Mouse (Mus musculus) neural tube, embryonic 13.5 days (tissue): Measurements from ENCODE around the gene Cd5l. TPM values are rescaled to one million over a fixed set of nuclear protein-coding genes. Genes with fewer than 3 reads are reported as not detected.
"Not testable (repeated sequence)": the region's sequence is repeated elsewhere in the genome, so short reads cannot be mapped to it uniquely, and the experiment has no call there.

Source experiments
- ATAC-seq: fragments of 200-750 bp; cut with Nextera tagmentation; 2 replicates; pipeline ENCODE4 v1.8.0; 2017; ENCODE audit warnings: low read depth, mild to moderate bottlenecking, moderate TSS enrichment, moderate library complexity
- H3K27ac ChIP-seq: fragments of 300-500 bp; sonication (generic); replicated peaks from 2 replicates; pipeline ENCODE4 v1.5.1; 2015; ENCODE audit warnings: moderate library complexity, mild to moderate bottlenecking, inconsistent platforms
- H3K27me3 ChIP-seq: fragments of 300-500 bp; sonication (generic); 2 replicates; pipeline ENCODE4 v1.6.1; 2015; ENCODE audit warnings: mild to moderate bottlenecking, inconsistent platforms
- H3K36me3 ChIP-seq: fragments of 300-500 bp; sonication (generic); 2 replicates; pipeline ENCODE4 v1.6.1; 2015; ENCODE audit warnings: mild to moderate bottlenecking, inconsistent platforms
- H3K4me1 ChIP-seq: fragments of 300-500 bp; sonication (generic); replicated peaks from 2 replicates; pipeline ENCODE4 v1.6.1; 2015; ENCODE audit warnings: inconsistent platforms
- H3K4me2 ChIP-seq: fragments of 300-500 bp; sonication (generic); 2 replicates; pipeline ENCODE4 v1.6.1; 2015; ENCODE audit warnings: inconsistent platforms, mild to moderate bottlenecking, moderate library complexity
- H3K4me3 ChIP-seq: fragments of 300-500 bp; sonication (generic); 2 replicates; pipeline ENCODE4 v1.5.1; 2015; ENCODE audit warnings: mild to moderate bottlenecking, inconsistent platforms
- H3K9ac ChIP-seq: fragments of 300-500 bp; sonication (generic); 2 replicates; pipeline ENCODE4 v1.6.1; 2015; ENCODE audit warnings: moderate library complexity, mild to moderate bottlenecking, inconsistent platforms
- H3K9me3 ChIP-seq: fragments of 300-500 bp; sonication (generic); 2 replicates; pipeline ENCODE4 v1.6.1; 2016; ENCODE audit warnings: inconsistent platforms
- WGBS: fragments of 180-500 bp; shearing (Covaris S2); methylation state at CpG from one replicate; pipeline ENCODE4 v1.1.7; 2015; 5-methylcytosine and 5-hydroxymethylcytosine counted together
- polyA plus RNA-seq: library from polyadenylated mRNA; unstranded; fragments of >200 nt; fragmentation: Nextera tagmentation; extraction: Ambion mirVana; gene quantifications from 2 replicates; pipeline ENCODE4 v1.2.1, GENCODE M21; 2015

Gene Cd5l
- not detected in 2 replicates for polyA plus RNA-seq

GRCm38 (mm10) chr3:87357581-87357980 is at the start of gene Cd5l:
TSS of gene Cd5l (plus strand) at chr3:87357881.
- Histone ChIP-seq H3K27me3 (no peaks in the 10 kb centered on the region), H3K36me3 (no peaks in the 10 kb centered on the region), H3K4me2 (no peak within 1 kb of the TSS), H3K9ac (no peak within 1 kb of the TSS), H3K4me1 (no peaks in the 10 kb centered on the region), H3K4me3 (no peak within 1 kb of the TSS), H3K27ac (no peak within 1 kb of the TSS), H3K9me3 (no peaks in the 10 kb centered on the region)
- ATAC-seq, result no peak

- no peak overlapping the region for H3K4me3 ChIP-seq
- no peaks in the 10 kb centered on the region for H3K4me1 ChIP-seq
- no peaks in the 10 kb centered on the region for H3K9me3 ChIP-seq
- H3K4me2 ChIP-seq, result no peak overlapping the region
- 87% methylated on average over 2 of the region's 2 CpGs for WGBS
- H3K36me3 ChIP-seq, result no peaks in the 10 kb centered on the region
- ATAC-seq, result no peak
- no peak overlapping the region for H3K9ac ChIP-seq
- H3K27me3 ChIP-seq, result no peaks in the 10 kb centered on the region
- no peak overlapping the region for H3K27ac ChIP-seq
Observed at GRCm38 (mm10) chr3:87309922-87310321, 47.8 kb upstream of the Cd5l start.

GRCm38 (mm10) chr3:87322557-87322956 is 35.1 kb upstream of the Cd5l start:
- ATAC-seq, result no peak
- no peaks in the 10 kb centered on the region for H3K36me3 ChIP-seq
- no peak overlapping the region for H3K9ac ChIP-seq
- no peak overlapping the region for H3K4me3 ChIP-seq
- no peaks in the 10 kb centered on the region for H3K9me3 ChIP-seq
- H3K4me1 ChIP-seq, result no peaks in the 10 kb centered on the region
- no peaks in the 10 kb centered on the region for H3K27me3 ChIP-seq
- no peak overlapping the region for H3K4me2 ChIP-seq
- no peak overlapping the region for H3K27ac ChIP-seq
- WGBS, result 55% methylated on average over 4 of the region's 4 CpGs

- Histone ChIP-seq H3K9me3 (no peaks in the 10 kb centered on the region), H3K36me3 (no peaks in the 10 kb centered on the region), H3K4me2 (no peak overlapping the region), H3K4me3 (no peak overlapping the region), H3K27me3 (no peaks in the 10 kb centered on the region), H3K27ac (no peak overlapping the region), H3K4me1 (no peaks in the 10 kb centered on the region), H3K9ac (no peak overlapping the region)
- ATAC-seq, result no peak
- WGBS, result 13% methylated on average over 3 of the region's 3 CpGs
Observed at GRCm38 (mm10) chr3:87323778-87324177, 33.9 kb upstream of the Cd5l start.

GRCm38 (mm10) chr3:87337899-87338298 is 19.8 kb upstream of the Cd5l start:
- Histone ChIP-seq H3K4me2 (no peak overlapping the region), H3K36me3 (no peaks in the 10 kb centered on the region), H3K9me3 (no peaks in the 10 kb centered on the region), H3K4me1 (no peaks in the 10 kb centered on the region), H3K9ac (no peak overlapping the region), H3K4me3 (no peak overlapping the region), H3K27me3 (no peaks in the 10 kb centered on the region), H3K27ac (no peak overlapping the region)
- ATAC-seq, result no peak
- WGBS, result 92% methylated on average over 5 of the region's 5 CpGs

- 74% methylated on average over 2 of the region's 2 CpGs for WGBS
- not testable (repeated sequence) for H3K9me3 ChIP-seq, H3K4me2 ChIP-seq, H3K9ac ChIP-seq, ATAC-seq, H3K27ac ChIP-seq, H3K27me3 ChIP-seq, H3K4me3 ChIP-seq, H3K4me1 ChIP-seq, H3K36me3 ChIP-seq
Observed at GRCm38 (mm10) chr3:87350992-87351391, 6.7 kb upstream of the Cd5l start.

GRCm38 (mm10) chr3:87359215-87359614 is 1.5 kb downstream of the Cd5l start:
- ATAC-seq, result no peak
- no peaks in the 10 kb centered on the region for H3K36me3 ChIP-seq
- H3K27ac ChIP-seq, result no peak overlapping the region

GRCm38 (mm10) chr3:87360466-87360865 is 2.8 kb downstream of the Cd5l start:
- WGBS, result 89% methylated on average over 6 of the region's 6 CpGs
- H3K27ac ChIP-seq, result no peak overlapping the region
- no peaks in the 10 kb centered on the region for H3K9me3 ChIP-seq
- H3K27me3 ChIP-seq, result no peaks in the 10 kb centered on the region
- no peak overlapping the region for H3K4me3 ChIP-seq
- H3K36me3 ChIP-seq, result no peaks in the 10 kb centered on the region
- H3K9ac ChIP-seq, result no peak overlapping the region
- no peak overlapping the region for H3K4me2 ChIP-seq
- ATAC-seq, result no peak
- H3K4me1 ChIP-seq, result no peaks in the 10 kb centered on the region

More at GRCm38 (mm10) chr3:87359215-87359614, 1.5 kb downstream of the Cd5l start:
- Histone ChIP-seq H3K9ac (no peak overlapping the region), H3K4me3 (no peak overlapping the region), H3K4me1 (no peaks in the 10 kb centered on the region), H3K9me3 (no peaks in the 10 kb centered on the region), H3K27me3 (no peaks in the 10 kb centered on the region), H3K4me2 (no peak overlapping the region)

GRCm38 (mm10) chr3:87365691-87366090 is 8.0 kb downstream of the Cd5l start:
- H3K4me3 ChIP-seq, result no peak overlapping the region
- ATAC-seq, result no peak
- H3K27ac ChIP-seq, result no peak overlapping the region
- 93% methylated on average over 14 of the region's 14 CpGs for WGBS
- H3K9me3 ChIP-seq, result no peaks in the 10 kb centered on the region
- no peaks in the 10 kb centered on the region for H3K36me3 ChIP-seq
- H3K4me1 ChIP-seq, result no peaks in the 10 kb centered on the region
- H3K4me2 ChIP-seq, result no peak overlapping the region
- H3K27me3 ChIP-seq, result no peaks in the 10 kb centered on the region
- H3K9ac ChIP-seq, result no peak overlapping the region

- Histone ChIP-seq H3K27me3 (no peaks in the 10 kb centered on the region), H3K27ac (no peak overlapping the region), H3K4me2 (no peak overlapping the region), H3K9me3 (no peaks in the 10 kb centered on the region), H3K4me3 (no peak overlapping the region), H3K36me3 (no peaks in the 10 kb centered on the region), H3K4me1 (no peaks in the 10 kb centered on the region), H3K9ac (no peak overlapping the region)
- 86% methylated on average over 10 of the region's 10 CpGs for WGBS
- ATAC-seq, result no peak
Observed at GRCm38 (mm10) chr3:87367511-87367910, 9.8 kb downstream of the Cd5l start.

- Histone ChIP-seq H3K9ac (no peak overlapping the region), H3K36me3 (no peaks in the 10 kb centered on the region), H3K4me2 (no peak overlapping the region), H3K4me3 (no peak overlapping the region), H3K27ac (no peak overlapping the region), H3K27me3 (no peaks in the 10 kb centered on the region), H3K9me3 (no peaks in the 10 kb centered on the region), H3K4me1 (no peaks in the 10 kb centered on the region)
- no peak for ATAC-seq
- WGBS, result 82% methylated on average over 5 of the region's 5 CpGs
Observed at GRCm38 (mm10) chr3:87369181-87369580, 11.5 kb downstream of the Cd5l start.

GRCm38 (mm10) chr3:87376195-87377165 is 18.8 kb downstream of the Cd5l start, which contains the start of gene Fcrl1:
TSS of gene Fcrl1 (plus strand) at chr3:87376387.
- H3K9ac ChIP-seq, result no peak within 1 kb of the TSS
- H3K27ac ChIP-seq, result no peak within 1 kb of the TSS
- 86% methylated on average over 18 of the region's 18 CpGs for WGBS
- no peaks in the 10 kb centered on the region for H3K36me3 ChIP-seq
- no peak for ATAC-seq
- H3K4me2 ChIP-seq, result no peak within 1 kb of the TSS
- H3K27me3 ChIP-seq, result no peaks in the 10 kb centered on the region
- no peaks in the 10 kb centered on the region for H3K4me1 ChIP-seq
- H3K9me3 ChIP-seq, result no peaks in the 10 kb centered on the region
- H3K4me3 ChIP-seq, result no peak within 1 kb of the TSS

GRCm38 (mm10) chr3:87377228-87377627 is 19.5 kb downstream of the Cd5l start:
- H3K27ac ChIP-seq, result no peak overlapping the region
- H3K9me3 ChIP-seq, result no peaks in the 10 kb centered on the region
- H3K9ac ChIP-seq, result no peak overlapping the region
- H3K27me3 ChIP-seq, result no peaks in the 10 kb centered on the region
- no peak overlapping the region for H3K4me2 ChIP-seq
- WGBS, result 77% methylated on average over 3 of the region's 3 CpGs
- no peaks in the 10 kb centered on the region for H3K36me3 ChIP-seq
- H3K4me3 ChIP-seq, result no peak overlapping the region
- H3K4me1 ChIP-seq, result no peaks in the 10 kb centered on the region
- no peak for ATAC-seq
